ENCODE assay signal across 8 mouse cellular contexts in the genomic region with DNA sequence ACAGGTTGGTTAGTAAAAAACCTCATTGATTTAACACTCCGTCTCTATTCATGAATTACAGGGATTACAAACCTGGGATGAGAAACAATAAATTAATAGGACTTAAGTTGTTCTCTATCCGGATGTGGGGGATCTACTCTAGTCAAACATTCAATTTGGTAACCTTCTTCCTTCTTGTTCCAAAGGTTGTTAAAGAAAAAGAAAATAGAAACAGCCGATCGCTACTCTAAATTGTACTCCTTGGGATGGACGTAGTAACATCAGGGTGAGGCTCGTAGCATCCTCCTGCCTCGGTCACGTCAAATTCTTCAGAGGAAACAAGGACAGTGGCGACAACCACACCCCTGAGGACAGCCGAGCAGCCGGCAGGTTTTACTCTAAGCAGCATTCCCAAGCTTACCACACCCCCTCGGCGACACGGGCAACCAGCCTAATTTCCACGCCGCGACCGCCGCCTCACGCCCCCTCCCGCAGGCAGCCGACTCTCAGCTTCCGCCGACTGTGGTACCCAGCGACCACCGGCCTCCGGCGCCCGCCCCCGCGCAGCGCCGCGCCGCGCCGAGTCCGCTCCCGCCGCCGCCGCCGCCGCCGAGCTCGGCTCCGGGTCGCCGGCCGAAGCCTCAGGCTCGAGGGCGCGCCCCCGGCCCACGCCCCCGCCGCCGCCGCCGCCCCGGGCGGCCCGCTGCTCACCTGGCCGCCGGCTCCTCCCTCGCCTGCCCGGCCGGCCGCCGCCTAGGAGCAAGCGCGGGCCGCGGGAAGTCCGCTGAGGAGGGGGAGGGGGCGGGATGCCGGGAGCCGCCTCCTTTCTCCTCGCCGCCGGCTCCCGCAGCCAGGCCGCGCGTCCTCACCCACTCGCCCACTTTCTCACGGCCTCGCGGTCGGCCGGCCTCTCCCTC. TPM values are rescaled to one million over a fixed set of nuclear protein-coding genes. Genes with fewer than 3 reads are reported as not detected.
DNase-seq lines count a peak whose midpoint lies in the region; ATAC-seq and TF ChIP-seq lines count a peak whose summit lies in the region.

No protein-coding gene starts in this region.

- intact Hi-C loops in gastrocnemius, adult 2 months (cut with DNase I), result no loop called here
- intact Hi-C loops in gastrocnemius, postnatal 36 days (cut with DNase I), result no loop called here

- ATAC-seq in hindbrain, embryonic 13.5 days (ENCODE audit: low FRiP score), result peak; percentile 71
- peak; percentile 33; the same call in 1 of the 2 replicates for ATAC-seq in liver, embryonic 11.5 days (replicated peaks; ENCODE audit: low FRiP score)

- DNase-seq in gastrocnemius, adult 2 months, result no peak
- no peak for DNase-seq in gastrocnemius, postnatal 36 days
- DNase-seq in CD4-positive, CD25-positive, alpha-beta regulatory T cell, adult 2 months (ENCODE audit: low read depth, low spot score), result peak; percentile 16
- DNase-seq in cerebellum, postnatal 25 days, result peak; percentile 34 to 52
- DNase-seq in liver, embryonic 11.5 days (ENCODE audit: low spot score), result peak; percentile 41
- peak; percentile 20 for DNase-seq in right cerebral cortex, adult 18-20 months
- DNase-seq in ovary, postnatal 10 days (ENCODE audit: low spot score), result no peak

- no peaks in the 10 kb centered on the region for H3K9me3 ChIP-seq in hindbrain, embryonic 13.5 days
- no peaks in the 10 kb centered on the region for H3K9me3 ChIP-seq in liver, embryonic 11.5 days (ENCODE audit: control insufficient read depth, low read length)

- peaks cover 25% of the 10 kb centered on the region for H3K4me1 ChIP-seq in hindbrain, embryonic 13.5 days (replicated peaks)
- H3K4me1 ChIP-seq in liver, embryonic 11.5 days (replicated peaks; ENCODE audit: control insufficient read depth, insufficient read depth, low read length), result no peaks in the 10 kb centered on the region; the same call in 1 of the 2 replicates

- peak overlapping the region; percentile 57 for H3K4me2 ChIP-seq in hindbrain, embryonic 13.5 days
- peak overlapping the region; percentile 91 for H3K4me2 ChIP-seq in liver, embryonic 11.5 days

- H3K27me3 ChIP-seq in hindbrain, embryonic 13.5 days, result no peaks in the 10 kb centered on the region
- H3K27me3 ChIP-seq in liver, embryonic 11.5 days (replicated peaks; ENCODE audit: control insufficient read depth, insufficient read depth, low read length), result peaks cover 63% of the 10 kb centered on the region

- H3K4me3 ChIP-seq in gastrocnemius, adult 2 months, result peak overlapping the region; percentile 78
- peak overlapping the region; percentile 78 for H3K4me3 ChIP-seq in hindbrain, embryonic 13.5 days
- peak overlapping the region; percentile 76 for H3K4me3 ChIP-seq in liver, embryonic 11.5 days (ENCODE audit: low read depth, low read length)

- no peaks in the 10 kb centered on the region for H3K36me3 ChIP-seq in hindbrain, embryonic 13.5 days
- no peaks in the 10 kb centered on the region for H3K36me3 ChIP-seq in liver, embryonic 11.5 days (ENCODE audit: control insufficient read depth, insufficient read depth, low read length)

- H3K27ac ChIP-seq in gastrocnemius, adult 2 months, result no peak overlapping the region
- H3K27ac ChIP-seq in hindbrain, embryonic 13.5 days, result peak overlapping the region; percentile 98
- no peak overlapping the region for H3K27ac ChIP-seq in liver, embryonic 11.5 days (ENCODE audit: low read depth, low read length)

- peak overlapping the region; percentile 87 for H3K9ac ChIP-seq in hindbrain, embryonic 13.5 days
- H3K9ac ChIP-seq in liver, embryonic 11.5 days (ENCODE audit: low read depth, low read length), result peak overlapping the region; percentile 55

- TF ChIP-seq CTCF in gastrocnemius, adult 2 months (IDR thresholded peaks at IDR 0.05), result no peak

- WGBS in hindbrain, embryonic 13.5 days, result 3% methylated on average over 30 of the region's 91 CpGs
- 2% methylated on average over 60 of the region's 91 CpGs for WGBS in liver, embryonic 11.5 days

RNA-seq across cellular contexts. Expression of a gene that starts 12.9 kb away (rescaled TPM):
- total RNA-seq in gastrocnemius, adult 2 months (2021), result under 1 TPM in 1 of 2 experiments, not detected in 1; 0.99 TPM
- total RNA-seq in gastrocnemius, postnatal 36 days (2021), result under 1 TPM in 1 of 2 experiments, not detected in 1; 0.79 TPM
- polyA plus RNA-seq in hindbrain, embryonic 13.5 days (2015; fragmentation: Nextera tagmentation; extraction: Ambion mirVana), result 102 and 103 TPM in 2 replicates
- polyA plus RNA-seq in liver, embryonic 11.5 days (2014; fragmentation: Nextera tagmentation; extraction: Ambion mirVana), result 7.7 and 8.1 TPM in 2 replicates

RNA-seq across cellular contexts. Expression of a gene that starts 20.0 kb away (rescaled TPM):
- total RNA-seq in gastrocnemius, adult 2 months (2021), result 10 to 100 TPM; 24.3 to 35.4 TPM
- total RNA-seq in gastrocnemius, postnatal 36 days (2021), result 10 to 100 TPM; 36.4 to 38.2 TPM
- 1.7 and 1.9 TPM in 2 replicates for polyA plus RNA-seq in hindbrain, embryonic 13.5 days (2015; fragmentation: Nextera tagmentation; extraction: Ambion mirVana)
- 0.67 and 0.96 TPM in 2 replicates for polyA plus RNA-seq in liver, embryonic 11.5 days (2014; fragmentation: Nextera tagmentation; extraction: Ambion mirVana)

Comparison
In these comparisons a context has a peak if more than half of its experiments do, and no peak if none do; other contexts are left out.
1. DNase-seq: peak in CD4-positive, CD25-positive, alpha-beta regulatory T cell, adult 2 months (single experiment), cerebellum, postnatal 25 days (2 of 2), liver, embryonic 11.5 days (single experiment) and right cerebral cortex, adult 18-20 months (single experiment); none in gastrocnemius, adult 2 months (single experiment), gastrocnemius, postnatal 36 days (0 of 2) and ovary, postnatal 10 days (single experiment).
2. Peak in every context shown above with its lines, with median percentiles within 50 percentile points of each other: H3K4me3 ChIP-seq.